Mouse (Mus musculus) splenic B cell, adult 2 months (primary cell): Measurements from ENCODE around the gene Rarb.
"Not testable (repeated sequence)": the region's sequence is repeated elsewhere in the genome, so short reads cannot be mapped to it uniquely, and the experiment has no call there.

Experiments
- DNase-seq: peaks from one replicate; pipeline ENCODE4 v3.0.0-alpha.2; 2011; ENCODE audit warnings: low read depth, low spot score
- H3K27me3 ChIP-seq: 2 replicates; pipeline ENCODE4 v1.6.1; 2012; ENCODE audit warnings: mild to moderate bottlenecking, low read length, moderate library complexity, mixed read lengths; ENCODE audit not compliant: control insufficient read depth, poor library complexity, insufficient read depth, severe bottlenecking
- H3K36me3 ChIP-seq: 2 replicates; pipeline ENCODE4 v1.6.1; 2012; ENCODE audit warnings: mild to moderate bottlenecking, low read length, moderate library complexity, mixed read lengths; ENCODE audit not compliant: control insufficient read depth, poor library complexity, insufficient read depth, severe bottlenecking

The Rarb gene

GRCm38 (mm10) chr14:16755601-16756000, 63.4 kb downstream of the Rarb start:
- not testable (repeated sequence) for DNase-seq, H3K36me3 ChIP-seq, H3K27me3 ChIP-seq

GRCm38 (mm10) chr14:16752648-16753047, 66.3 kb downstream of the Rarb start:
- no peaks in the 10 kb centered on the region for H3K27me3 ChIP-seq
- no peaks in the 10 kb centered on the region for H3K36me3 ChIP-seq
- DNase-seq: no peak

GRCm38 (mm10) chr14:16746982-16747578, 71.9 kb downstream of the Rarb start:
- Histone ChIP-seq H3K27me3 (no peaks in the 10 kb centered on the region), H3K36me3 (no peaks in the 10 kb centered on the region)
- no peak for DNase-seq

- DNase-seq: no peak
- H3K36me3 ChIP-seq: no peaks in the 10 kb centered on the region
- no peaks in the 10 kb centered on the region for H3K27me3 ChIP-seq
Observed at GRCm38 (mm10) chr14:16740982-16741739, 77.8 kb downstream of the Rarb start.

- Histone ChIP-seq H3K27me3 (no peaks in the 10 kb centered on the region), H3K36me3 (no peaks in the 10 kb centered on the region)
- no peak for DNase-seq
Observed at GRCm38 (mm10) chr14:16738538-16738937, 80.4 kb downstream of the Rarb start.

GRCm38 (mm10) chr14:16737781-16738180, 81.2 kb downstream of the Rarb start:
- Histone ChIP-seq H3K36me3 (no peaks in the 10 kb centered on the region), H3K27me3 (no peaks in the 10 kb centered on the region)
- DNase-seq: no peak

- DNase-seq: no peak
- Histone ChIP-seq H3K36me3 (no peaks in the 10 kb centered on the region), H3K27me3 (no peaks in the 10 kb centered on the region)
Observed at GRCm38 (mm10) chr14:16735331-16736012, 83.5 kb downstream of the Rarb start.

GRCm38 (mm10) chr14:16733595-16734298, 85.2 kb downstream of the Rarb start:
- H3K36me3 ChIP-seq: no peaks in the 10 kb centered on the region
- no peaks in the 10 kb centered on the region for H3K27me3 ChIP-seq
- DNase-seq: no peak

GRCm38 (mm10) chr14:16732054-16732453, 86.9 kb downstream of the Rarb start:
- Histone ChIP-seq H3K27me3 (no peaks in the 10 kb centered on the region), H3K36me3 (no peaks in the 10 kb centered on the region)
- DNase-seq: no peak

- H3K27me3 ChIP-seq: no peaks in the 10 kb centered on the region
- no peak for DNase-seq
- no peaks in the 10 kb centered on the region for H3K36me3 ChIP-seq
Observed at GRCm38 (mm10) chr14:16728175-16728838, 90.6 kb downstream of the Rarb start.

- Histone ChIP-seq H3K36me3 (no peaks in the 10 kb centered on the region), H3K27me3 (no peaks in the 10 kb centered on the region)
- DNase-seq: no peak
Observed at GRCm38 (mm10) chr14:16723991-16724390, 95.0 kb downstream of the Rarb start.

GRCm38 (mm10) chr14:16717821-16718220, 101.1 kb downstream of the Rarb start:
- DNase-seq: no peak
- Histone ChIP-seq H3K27me3 (no peaks in the 10 kb centered on the region), H3K36me3 (no peaks in the 10 kb centered on the region)

GRCm38 (mm10) chr14:16714344-16714955, 104.5 kb downstream of the Rarb start:
- H3K36me3 ChIP-seq: no peaks in the 10 kb centered on the region
- DNase-seq: no peak
- no peaks in the 10 kb centered on the region for H3K27me3 ChIP-seq

- no peak for DNase-seq
Observed at GRCm38 (mm10) chr14:16713773-16714172, 105.2 kb downstream of the Rarb start.

More at GRCm38 (mm10) chr14:16713773-16714172, 105.2 kb downstream of the Rarb start:
- Histone ChIP-seq H3K36me3 (no peaks in the 10 kb centered on the region), H3K27me3 (no peaks in the 10 kb centered on the region)
